Mouse (Mus musculus): ENCODE measurements around the gene Olfr1042. TPM values are rescaled to one million over a fixed set of nuclear protein-coding genes. Genes with fewer than 3 reads are reported as not detected.
"Not testable (repeated sequence)": the region's sequence is repeated elsewhere in the genome, so short reads cannot be mapped to it uniquely, and the experiment has no call there.

The Olfr1042 gene
- not detected for polyA plus RNA-seq (2017; shearing (Covaris generic))

- ATAC-seq = no peak
These were observed at the start of gene Olfr1042 for GRCm38 (mm10) chr2:86161738-86162137. Gene Olfr1042 (minus strand): TSS chr2:86161838.

DNA sequence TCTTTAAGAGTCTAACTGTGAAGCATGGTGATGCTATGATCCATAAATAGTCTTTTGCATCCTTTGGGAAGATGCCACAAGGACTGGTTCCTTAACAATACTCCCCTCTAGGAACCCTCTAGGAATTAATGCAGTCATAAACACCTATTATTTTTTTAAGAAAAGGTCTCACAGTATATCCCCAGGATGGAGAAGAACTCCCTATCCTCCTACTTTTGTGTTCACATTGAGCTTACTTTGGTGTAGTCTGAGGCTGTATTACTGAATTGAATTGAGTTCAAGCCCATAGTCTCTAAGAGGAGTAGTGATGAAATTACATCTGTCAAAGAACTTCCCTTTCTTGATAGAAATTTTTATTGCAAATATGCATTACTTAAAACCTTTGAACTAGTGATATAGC, 41.3 kb upstream of the Olfr1042 start, which contains the start of gene Olfr1045:
Gene Olfr1045 (minus strand): TSS at position 101 of the 400 bp plus-strand sequence.
- no peak for ATAC-seq

DNA sequence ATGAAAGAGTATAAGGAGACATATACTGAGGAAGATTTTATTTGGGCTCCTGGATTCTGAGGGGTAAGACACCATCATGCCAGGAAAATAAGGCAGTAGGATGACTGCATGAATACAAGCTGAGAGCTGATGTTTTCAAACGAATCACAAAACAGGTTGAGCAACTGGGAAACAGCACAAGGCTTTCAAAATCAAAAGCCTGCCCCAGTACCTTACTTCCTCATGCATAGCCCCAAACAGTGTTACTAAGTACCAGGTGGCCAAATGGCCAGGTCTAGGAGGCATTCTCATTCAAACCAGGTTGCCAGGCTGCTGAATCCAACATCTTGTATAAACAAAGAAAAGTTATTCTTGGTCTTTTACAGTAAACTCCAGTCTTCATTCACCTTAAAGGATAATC, 34.2 kb upstream of the Olfr1042 start:
- no peak for ATAC-seq

DNA sequence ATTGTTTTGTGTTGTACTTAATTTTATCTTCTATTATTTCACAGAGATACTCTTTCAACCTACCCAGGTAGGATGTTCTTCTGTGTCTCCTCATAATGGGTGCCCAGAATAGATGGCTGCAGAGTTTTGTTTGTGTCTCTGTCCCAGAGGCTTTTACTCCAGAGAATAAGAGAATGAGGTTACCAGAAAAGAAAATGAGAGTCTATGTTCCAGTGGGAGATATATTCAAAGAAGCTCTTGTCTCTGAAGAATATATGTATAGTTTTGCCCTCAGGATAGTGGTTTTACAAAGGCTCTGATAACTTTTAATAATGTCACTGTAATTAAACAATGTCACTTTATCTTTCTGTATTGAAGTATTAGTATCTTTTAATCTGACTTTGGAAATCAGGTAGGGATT, 23.9 kb upstream of the Olfr1042 start, which contains the start of gene Olfr52:
Gene Olfr52 (minus strand): TSS at position 101 of the 400 bp plus-strand sequence.
- no peak for ATAC-seq

DNA sequence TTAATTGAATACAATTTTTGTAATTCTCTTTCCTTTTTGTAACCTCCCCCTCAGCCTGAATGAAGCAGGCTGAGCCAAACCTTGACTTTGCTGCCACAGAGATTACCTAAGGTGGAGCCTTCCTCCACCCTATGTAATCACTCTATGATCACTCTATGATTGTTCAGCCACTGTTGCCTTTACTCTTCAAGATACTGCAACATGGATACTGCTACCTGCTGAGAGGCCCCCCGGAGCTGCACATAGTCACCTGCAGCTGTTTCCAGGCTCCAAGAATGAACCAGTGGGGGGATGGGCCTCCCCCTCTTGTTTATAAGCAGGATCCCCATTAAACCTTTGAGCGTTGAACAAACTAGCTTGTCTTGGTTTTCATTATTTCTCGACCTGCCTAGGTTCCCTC, 18.3 kb upstream of the Olfr1042 start:
- no peak for ATAC-seq

- no peak for ATAC-seq
These were observed 16.1 kb upstream of the Olfr1042 start, which contains the start of gene Olfr1044 for GRCm38 (mm10) chr2:86177720-86178119. Gene Olfr1044 (minus strand): TSS chr2:86177820.

- ATAC-seq = not testable (repeated sequence)
These were observed 13.8 kb upstream of the Olfr1042 start for GRCm38 (mm10) chr2:86175422-86175821.

DNA sequence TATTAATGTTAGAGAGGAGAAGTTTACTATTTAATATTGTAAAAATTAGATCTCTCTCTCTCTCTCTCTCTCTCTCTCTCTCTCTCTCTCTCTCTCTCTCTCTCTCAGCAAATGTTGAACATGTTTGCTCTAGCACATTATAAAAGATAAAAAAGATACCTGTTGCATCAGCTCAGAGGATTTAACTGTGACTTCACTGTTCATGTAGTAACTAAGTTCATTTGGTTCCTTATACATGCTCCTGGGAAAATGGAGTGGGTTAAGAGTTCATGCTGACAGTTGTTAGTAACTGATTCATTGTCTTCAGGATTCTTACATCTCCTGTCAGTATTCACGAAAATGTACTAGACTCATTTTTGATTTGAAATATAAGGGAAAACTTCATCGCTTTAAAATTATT, 5.8 kb upstream of the Olfr1042 start, which contains the start of gene Olfr1043:
Gene Olfr1043 (minus strand): TSS at position 101 of the 400 bp plus-strand sequence.
- ATAC-seq = no peak

DNA sequence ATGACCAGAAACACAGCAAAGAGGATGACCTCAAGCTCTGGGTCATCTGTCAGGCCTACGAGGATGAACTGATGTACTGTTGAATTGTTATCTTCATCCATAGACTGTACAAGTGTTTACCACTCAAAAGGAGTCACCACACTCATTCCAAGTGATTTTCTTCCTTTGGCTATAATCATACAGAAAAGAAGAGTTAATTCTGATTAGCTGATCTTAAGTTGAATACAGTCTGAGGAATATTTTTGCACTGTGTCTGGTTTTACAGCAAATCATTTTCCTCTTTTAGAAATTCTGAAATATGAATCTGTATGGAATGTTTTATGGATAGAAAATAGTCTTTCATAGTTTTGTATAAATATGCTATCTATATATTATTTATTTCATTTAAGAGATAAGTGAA, 15.0 kb downstream of the Olfr1042 start, which contains the start of gene Olfr1040:
Gene Olfr1040 (minus strand): TSS at position 101 of the 400 bp plus-strand sequence.
- no peak for ATAC-seq

DNA sequence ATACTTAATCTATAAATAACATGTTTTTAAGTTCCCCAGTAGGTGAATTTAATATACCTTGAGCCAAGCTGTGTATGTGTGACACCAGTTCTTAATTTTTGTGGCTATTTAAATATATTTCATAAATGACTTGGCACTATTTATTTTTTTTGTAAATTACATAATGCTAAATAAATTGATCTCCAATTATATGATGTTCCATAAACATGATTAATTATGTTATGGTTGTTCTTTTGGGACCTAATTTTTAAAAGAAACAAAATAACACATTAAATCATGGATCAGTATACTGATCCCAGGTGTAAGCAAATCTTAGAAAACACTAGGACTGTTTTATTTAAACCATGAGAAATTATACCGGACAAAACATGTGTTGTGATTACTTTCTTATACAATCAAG, 25.8 kb downstream of the Olfr1042 start, which contains the start of gene Olfr1039:
Gene Olfr1039 (minus strand): TSS at position 101 of the 400 bp plus-strand sequence.
- ATAC-seq = no peak

Other genes starting within 250 kb of the Olfr1042 start
- not detected for gene Olfr1025-ps1, start 246.6 kb downstream of the Olfr1042 start, polyA plus RNA-seq (2017; shearing (Covaris generic))
- not detected for gene Olfr1026, start 240.3 kb downstream of the Olfr1042 start, polyA plus RNA-seq (2017; shearing (Covaris generic))
- gene Olfr1028, start 211.4 kb downstream of the Olfr1042 start, polyA plus RNA-seq (2017; shearing (Covaris generic)) = not detected
- gene Olfr1029, start 187.9 kb downstream of the Olfr1042 start, polyA plus RNA-seq (2017; shearing (Covaris generic)) = not detected
- gene Olfr1030, start 182.6 kb downstream of the Olfr1042 start, polyA plus RNA-seq (2017; shearing (Covaris generic)) = not detected
- not detected for gene Olfr1031, start 171.5 kb downstream of the Olfr1042 start, polyA plus RNA-seq (2017; shearing (Covaris generic))
- gene Olfr1032, start 156.3 kb downstream of the Olfr1042 start, polyA plus RNA-seq (2017; shearing (Covaris generic)) = not detected
- not detected for gene Olfr1033, start 141.2 kb downstream of the Olfr1042 start, polyA plus RNA-seq (2017; shearing (Covaris generic))
- gene Olfr1034, start 116.0 kb downstream of the Olfr1042 start, polyA plus RNA-seq (2017; shearing (Covaris generic)) = not detected
- not detected for gene Olfr1036, start 87.8 kb downstream of the Olfr1042 start, polyA plus RNA-seq (2017; shearing (Covaris generic))
- not detected for gene Olfr1037, start 74.5 kb downstream of the Olfr1042 start, polyA plus RNA-seq (2017; shearing (Covaris generic))
- not detected for gene Olfr1039, start 25.9 kb downstream of the Olfr1042 start, polyA plus RNA-seq (2017; shearing (Covaris generic))
- gene Olfr1040, start 15.1 kb downstream of the Olfr1042 start, polyA plus RNA-seq (2017; shearing (Covaris generic)) = not detected
- not detected for gene Olfr1043, start 5.7 kb upstream of the Olfr1042 start, polyA plus RNA-seq (2017; shearing (Covaris generic))
- not detected for gene Olfr1044, start 16.0 kb upstream of the Olfr1042 start, polyA plus RNA-seq (2017; shearing (Covaris generic))
- not detected for gene Olfr52, start 23.8 kb upstream of the Olfr1042 start, polyA plus RNA-seq (2017; shearing (Covaris generic))
- gene Olfr1045, start 41.2 kb upstream of the Olfr1042 start, polyA plus RNA-seq (2017; shearing (Covaris generic)) = not detected
- not detected for gene Olfr1046, start 57.5 kb upstream of the Olfr1042 start, polyA plus RNA-seq (2017; shearing (Covaris generic))
- gene Olfr1047, start 69.6 kb upstream of the Olfr1042 start, polyA plus RNA-seq (2017; shearing (Covaris generic)) = not detected
- gene Olfr1048, start 78.5 kb upstream of the Olfr1042 start, polyA plus RNA-seq (2017; shearing (Covaris generic)) = not detected
- not detected for gene Olfr1049, start 96.5 kb upstream of the Olfr1042 start, polyA plus RNA-seq (2017; shearing (Covaris generic))
- not detected for gene Olfr1051, start 117.2 kb upstream of the Olfr1042 start, polyA plus RNA-seq (2017; shearing (Covaris generic))
- gene Olfr1052, start 130.6 kb upstream of the Olfr1042 start, polyA plus RNA-seq (2017; shearing (Covaris generic)) = under 1 TPM in 1 of 2 experiments, not detected in 1; 0.48 TPM
- not detected for gene Olfr1053, start 153.4 kb upstream of the Olfr1042 start, polyA plus RNA-seq (2017; shearing (Covaris generic))
- not detected for gene Olfr1054, start 173.6 kb upstream of the Olfr1042 start, polyA plus RNA-seq (2017; shearing (Covaris generic))
- gene Olfr1055, start 188.4 kb upstream of the Olfr1042 start, polyA plus RNA-seq (2017; shearing (Covaris generic)) = not detected
- not detected for gene Olfr1056, start 200.6 kb upstream of the Olfr1042 start, polyA plus RNA-seq (2017; shearing (Covaris generic))
- gene Olfr1057, start 216.6 kb upstream of the Olfr1042 start, polyA plus RNA-seq (2017; shearing (Covaris generic)) = not detected
- not detected for gene Olfr1058, start 226.7 kb upstream of the Olfr1042 start, polyA plus RNA-seq (2017; shearing (Covaris generic))

All from CD4-positive, CD25-positive, alpha-beta regulatory T cell, adult 4 months (primary cell).